Mouse (Mus musculus) liver, adult 2 months (tissue): ENCODE results near the gene Hadha. TPM values are rescaled to one million over a fixed set of nuclear protein-coding genes. Genes with fewer than 3 reads are reported as not detected.
A peak's percentile ranks its signal among the peaks of the same experiment; 100 is the strongest.

ENCODE experiments used
- DNase-seq: peaks from one replicate; pipeline ENCODE4 v3.0.0-alpha.2; 2011; ENCODE audit warnings: low read depth, low spot score; ENCODE audit errors: extremely low read depth
- H3K27ac ChIP-seq: fragments of 200-500 bp; replicated peaks from 2 replicates; pipeline ENCODE4 v1.5.1; 2012; ENCODE audit warnings: low read depth, mild to moderate bottlenecking, control low read depth, inconsistent platforms, low read length; ENCODE audit not compliant: insufficient read depth
- H3K27me3 ChIP-seq: fragments of 200-500 bp; 2 replicates; pipeline ENCODE4 v1.6.1; 2012; ENCODE audit warnings: mild to moderate bottlenecking, moderate library complexity, low read length, inconsistent platforms; ENCODE audit not compliant: control insufficient read depth, insufficient read depth
- H3K36me3 ChIP-seq: fragments of 200-500 bp; 2 replicates; pipeline ENCODE4 v1.6.1; 2012; ENCODE audit warnings: low read length, inconsistent platforms; ENCODE audit not compliant: control insufficient read depth, insufficient read depth
- H3K4me1 ChIP-seq: fragments of 200-500 bp; 2 replicates; pipeline ENCODE4 v1.6.1; 2011; ENCODE audit warnings: low read length; ENCODE audit not compliant: control insufficient read depth, insufficient read depth
- H3K4me3 ChIP-seq: fragments of 200-500 bp; 2 replicates; pipeline ENCODE4 v1.5.1; 2011; ENCODE audit warnings: low read depth, mild to moderate bottlenecking, control low read depth, low read length, moderate library complexity; ENCODE audit not compliant: insufficient read depth
- H3K79me2 ChIP-seq: fragments of 200-500 bp; 2 replicates; pipeline ENCODE4 v1.6.1; 2012; ENCODE audit warnings: inconsistent platforms, mild to moderate bottlenecking, low read length, moderate library complexity; ENCODE audit not compliant: control insufficient read depth, insufficient read depth
- H3K9ac ChIP-seq: fragments of 200-500 bp; 2 replicates; pipeline ENCODE4 v1.6.1; 2012; ENCODE audit warnings: low read depth, mild to moderate bottlenecking, control low read depth, inconsistent platforms, low read length
- CTCF ChIP-seq: fragments of 200-500 bp; IDR thresholded peaks from 2 replicates; pipeline ENCODE4 v1.5.1; 2011; ENCODE audit warnings: low read depth, low read length, control low read depth
- POLR2A ChIP-seq: fragments of 200-500 bp; IDR thresholded peaks from 2 replicates; pipeline ENCODE4 v1.6.1; 2011; ENCODE audit warnings: low read length, control low read depth; ENCODE audit not compliant: insufficient read depth; ENCODE audit errors: extremely low read depth
- WGBS: fragments of 180-500 bp; shearing (Covaris S2); methylation state at CpG from one replicate; pipeline ENCODE4 v1.1.7; 2018; 5-methylcytosine and 5-hydroxymethylcytosine counted together
- polyA plus RNA-seq: library from polyadenylated mRNA; depleted of rRNA; stranded (reverse); fragments of >200 nt; gene quantifications from 2 replicates; pipeline ENCODE4 v1.2.3, GENCODE M21; 2012
- total RNA-seq: library from RNA; depleted of rRNA; stranded (reverse); fragments of >200 nt; gene quantifications from 2 replicates; pipeline ENCODE4 v1.2.3, GENCODE M21; 2014

Hadha gene
- total and polyA plus RNA-seq, 2 experiments = 124 to 239 TPM

- Histone ChIP-seq H3K4me3 (no peak overlapping the region), H3K4me1 (peaks cover 2% of the 10 kb centered on the region; the same call in 1 of the 2 replicates), H3K27me3 (peaks cover 13% of the 10 kb centered on the region), H3K27ac (no peak overlapping the region), H3K9ac (no peak overlapping the region), H3K79me2 (no peaks in the 10 kb centered on the region), H3K36me3 (no peaks in the 10 kb centered on the region)
- WGBS = 9% methylated on average over 12 of the region's 12 CpGs
- peak; percentile 83 for TF ChIP-seq CTCF
- TF ChIP-seq POLR2A = no peak
- no peak for DNase-seq
Observed at GRCm38 (mm10) chr5:30104339-30104738, 50.6 kb downstream of the Hadha start.

- Histone ChIP-seq H3K4me1 (peaks cover 2% of the 10 kb centered on the region; the same call in 1 of the 2 replicates), H3K79me2 (no peaks in the 10 kb centered on the region), H3K9ac (no peak overlapping the region), H3K4me3 (no peak overlapping the region), H3K36me3 (no peaks in the 10 kb centered on the region), H3K27ac (no peak overlapping the region), H3K27me3 (peaks cover 13% of the 10 kb centered on the region)
- WGBS = 77% methylated on average over 3 of the region's 3 CpGs
- no peak for TF ChIP-seq CTCF
- TF ChIP-seq POLR2A = no peak
- no peak for DNase-seq
Observed at GRCm38 (mm10) chr5:30103340-30103739, 51.6 kb downstream of the Hadha start.

- H3K79me2 ChIP-seq = no peaks in the 10 kb centered on the region
- no peaks in the 10 kb centered on the region for H3K27me3 ChIP-seq
- 85% methylated on average over 1 of the region's 1 CpGs for WGBS
- no peak for TF ChIP-seq POLR2A
- H3K27ac ChIP-seq = no peak overlapping the region
- no peak overlapping the region for H3K4me3 ChIP-seq
- H3K9ac ChIP-seq = no peak overlapping the region
- DNase-seq = no peak
- no peaks in the 10 kb centered on the region for H3K36me3 ChIP-seq
- H3K4me1 ChIP-seq = no peaks in the 10 kb centered on the region
Observed at GRCm38 (mm10) chr5:30098260-30098659, 56.7 kb downstream of the Hadha start.

- no peak overlapping the region for H3K9ac ChIP-seq
- no peak for TF ChIP-seq POLR2A
- H3K4me3 ChIP-seq = no peak overlapping the region
- 72% methylated on average over 6 of the region's 6 CpGs for WGBS
- no peaks in the 10 kb centered on the region for H3K79me2 ChIP-seq
- H3K4me1 ChIP-seq = no peaks in the 10 kb centered on the region
- DNase-seq = no peak
- no peaks in the 10 kb centered on the region for H3K27me3 ChIP-seq
- no peak overlapping the region for H3K27ac ChIP-seq
- H3K36me3 ChIP-seq = no peaks in the 10 kb centered on the region
Observed at GRCm38 (mm10) chr5:30095731-30096130, 59.2 kb downstream of the Hadha start.

- H3K4me1 ChIP-seq = no peaks in the 10 kb centered on the region
- no peak for DNase-seq
- no peak overlapping the region for H3K4me3 ChIP-seq
- no peak for TF ChIP-seq POLR2A
- no peak for TF ChIP-seq CTCF
- 63% methylated on average over 2 of the region's 2 CpGs for WGBS
- no peak overlapping the region for H3K27ac ChIP-seq
- H3K36me3 ChIP-seq = no peaks in the 10 kb centered on the region
- no peaks in the 10 kb centered on the region for H3K79me2 ChIP-seq
- no peak overlapping the region for H3K9ac ChIP-seq
- no peaks in the 10 kb centered on the region for H3K27me3 ChIP-seq
Observed at GRCm38 (mm10) chr5:30094399-30094798, 60.6 kb downstream of the Hadha start.

GRCm38 (mm10) chr5:30092701-30093100, 62.3 kb downstream of the Hadha start:
- H3K79me2 ChIP-seq = no peaks in the 10 kb centered on the region
- WGBS = 68% methylated on average over 13 of the region's 13 CpGs
- DNase-seq = no peak
- no peak overlapping the region for H3K9ac ChIP-seq
- H3K4me1 ChIP-seq = no peaks in the 10 kb centered on the region
- no peak overlapping the region for H3K4me3 ChIP-seq
- TF ChIP-seq CTCF = no peak
- no peak for TF ChIP-seq POLR2A
- no peaks in the 10 kb centered on the region for H3K27me3 ChIP-seq
- no peak overlapping the region for H3K27ac ChIP-seq
- H3K36me3 ChIP-seq = no peaks in the 10 kb centered on the region
